Mouse (Mus musculus): ENCODE measurements around the gene Eya3.

DNA sequence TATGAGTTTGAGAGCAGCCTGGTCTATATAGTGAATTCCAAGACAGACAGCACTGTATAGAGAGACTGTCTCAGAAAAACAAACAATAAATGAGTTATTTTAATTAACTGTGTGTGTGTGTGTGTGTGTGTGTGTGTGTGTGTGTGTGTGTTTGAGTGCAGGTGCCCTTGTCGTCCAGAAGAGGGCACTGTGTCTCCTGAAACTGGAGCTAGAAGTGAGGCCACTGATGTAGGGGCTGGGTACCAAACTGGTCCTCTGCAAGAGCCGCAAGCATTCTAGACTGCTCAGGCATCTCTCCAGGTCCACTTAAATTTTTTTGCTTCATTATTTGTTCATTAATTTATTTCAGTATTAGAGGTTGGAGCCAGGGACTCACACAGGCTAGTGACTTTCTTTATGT is 39.9 kb upstream of the Eya3 start:
- TF ChIP-seq CTCF (IDR thresholded peaks at IDR 0.05; ENCODE audit: low read depth) (peak; percentile 21; the same call in 1 of the 2 replicates), EP300 (IDR thresholded peaks at IDR 0.05; ENCODE audit: low read depth) (no peak)

Data from liver, embryonic 14.5 days (tissue).